Mouse (Mus musculus): Measurements from ENCODE around the gene Dmc1.

- TF ChIP-seq TAL1 (conservative IDR thresholded peaks at IDR 0.05; ENCODE audit: low read depth, low read length) (no peak), CTCF (IDR thresholded peaks at IDR 0.05; ENCODE audit: low read depth, low read length) (no peak)
Observed at GRCm38 (mm10) chr15:79546410-79547288, 58.3 kb downstream of the Dmc1 start, which contains the start of gene Ddx17.

Measured in G1E (cell line).